Mouse (Mus musculus) ES-E14 (cell line): Measurements from ENCODE around the gene Zfp473. TPM values are rescaled to one million over a fixed set of nuclear protein-coding genes. Genes with fewer than 3 reads are reported as not detected.

Experiments used
- DNase-seq: peaks from one replicate; pipeline ENCODE4 v3.0.0-alpha.2; 2013; ENCODE audit warnings: low read depth, low spot score
- H3K27ac ChIP-seq: 2 replicates; pipeline ENCODE4 v1.5.1; 2012; ENCODE audit warnings: low read depth, mild to moderate bottlenecking, low read length, moderate library complexity, mixed read lengths; ENCODE audit not compliant: poor library complexity, insufficient read depth, severe bottlenecking
- H3K36me3 ChIP-seq: 2 replicates; pipeline ENCODE4 v1.6.1; 2012; ENCODE audit warnings: mild to moderate bottlenecking, low read length, moderate library complexity, mixed read lengths; ENCODE audit not compliant: control insufficient read depth, poor library complexity, insufficient read depth, severe bottlenecking
- H3K4me1 ChIP-seq, 2 experiments: fragments of 150-350 bp in 1 of 2; sonication (generic) in 1 of 2; 2 replicates each; pipeline ENCODE4 v1.6.1; 2012; ENCODE audit warnings: low read length in 2 of 2, mild to moderate bottlenecking in 1 of 2, mixed read lengths in 1 of 2; ENCODE audit not compliant: control insufficient read depth in 2 of 2, insufficient read depth in 2 of 2, poor library complexity in 1 of 2
- H3K4me3 ChIP-seq, 2 experiments: fragments of 150-350 bp in 1 of 2; sonication (generic) in 1 of 2; 2 replicates each; pipeline ENCODE4 v1.5.1; 2012; ENCODE audit warnings: low read length in 2 of 2, low read depth in 1 of 2, mild to moderate bottlenecking in 1 of 2, mixed read lengths in 1 of 2; ENCODE audit not compliant: insufficient read depth in 1 of 2, poor library complexity in 1 of 2, severe bottlenecking in 1 of 2
- H3K9ac ChIP-seq: 2 replicates; pipeline ENCODE4 v1.6.1; 2012; ENCODE audit warnings: low read depth, mild to moderate bottlenecking, low read length, mixed read lengths; ENCODE audit not compliant: poor library complexity, insufficient read depth, severe bottlenecking
- H3K9me3 ChIP-seq: fragments of 150-350 bp; sonication (generic); 2 replicates; pipeline ENCODE4 v1.6.1; 2012; ENCODE audit warnings: low read depth, mild to moderate bottlenecking, low read length; ENCODE audit not compliant: control insufficient read depth, insufficient read depth
- CHD2 ChIP-seq: IDR thresholded peaks from 2 replicates; pipeline ENCODE4 v1.6.1; 2014; ENCODE audit warnings: mild to moderate bottlenecking, low read depth, low read length, inconsistent platforms
- HCFC1 ChIP-seq: IDR thresholded peaks from 2 replicates; pipeline ENCODE4 v1.6.1; 2012; ENCODE audit warnings: low read length, inconsistent platforms, borderline replicate concordance; ENCODE audit not compliant: insufficient read depth
- MAFK ChIP-seq: IDR thresholded peaks from 2 replicates; pipeline ENCODE4 v1.6.1; 2014; ENCODE audit warnings: mild to moderate bottlenecking, low read depth, low read length, inconsistent platforms; ENCODE audit not compliant: insufficient read depth
- ZC3H11A ChIP-seq: IDR thresholded peaks from 2 replicates; pipeline ENCODE4 v1.6.1; 2012; ENCODE audit warnings: low read depth, mild to moderate bottlenecking, inconsistent platforms, low read length, borderline replicate concordance
- ZNF384 ChIP-seq: IDR thresholded peaks from 2 replicates; pipeline ENCODE4 v1.6.1; 2012; ENCODE audit warnings: low read depth, low read length, inconsistent platforms
- in situ Hi-C, 2 experiments: fragments of 600-800 bp; cut with MboI; formaldehyde crosslinking; loops; one replicate each; pipeline ENCODE4 v1.15.1; 2025; ENCODE audit warnings: low sequenced_read_pairs in 2 of 2, inconsistent platforms in 1 of 2; ENCODE audit not compliant: unreplicated experiment in 2 of 2
- total RNA-seq: library from RNA; depleted of rRNA; stranded (reverse); fragments of 300-350 nt; gene quantifications from 2 replicates; pipeline ENCODE4 v1.2.3, GENCODE M21; 2012; rRNA removed

Gene Zfp473
- total RNA-seq, 1 experiment = 15.1 TPM

GRCm38 (mm10) chr7:44688890-44689289, 62.0 kb downstream of the Zfp473 start:
- no peaks in the 10 kb centered on the region for H3K36me3 ChIP-seq
- no peak overlapping the region for H3K4me3 ChIP-seq
- H3K27ac ChIP-seq = no peak overlapping the region
- DNase-seq = no peak
- no peak overlapping the region for H3K9ac ChIP-seq
- H3K4me1 ChIP-seq = peaks cover 2 to 18% of the 10 kb centered on the region in 2 experiments; a peak in 1 of 4 replicates
- TF ChIP-seq ZNF384 = no peak
- TF ChIP-seq CHD2 = no peak
- TF ChIP-seq HCFC1 = no peak
- no peak for TF ChIP-seq ZC3H11A
- TF ChIP-seq MAFK = no peak
- in situ Hi-C loops = no loop called here
- H3K9me3 ChIP-seq = no peaks in the 10 kb centered on the region

GRCm38 (mm10) chr7:44685531-44686402, 65.1 kb downstream of the Zfp473 start:
- H3K9ac ChIP-seq = no peak overlapping the region
- H3K4me3 ChIP-seq = no peak overlapping the region
- H3K9me3 ChIP-seq = no peaks in the 10 kb centered on the region
- TF ChIP-seq HCFC1 (no peak), ZNF384 (no peak), ZC3H11A (no peak)
- H3K4me1 ChIP-seq = peaks cover 0 to 7% of the 10 kb centered on the region in 2 experiments; a peak in 1 of 4 replicates
- in situ Hi-C loops = no loop called here
- no peak for DNase-seq
- no peak overlapping the region for H3K27ac ChIP-seq
- H3K36me3 ChIP-seq = no peaks in the 10 kb centered on the region

GRCm38 (mm10) chr7:44683656-44684055, 67.2 kb downstream of the Zfp473 start:
- no peak for TF ChIP-seq HCFC1
- no peak for TF ChIP-seq ZC3H11A
- no peak for TF ChIP-seq ZNF384
- no peak for TF ChIP-seq CHD2
- TF ChIP-seq MAFK = no peak
- DNase-seq = no peak
- Histone ChIP-seq H3K9ac (no peak overlapping the region), H3K4me3 (no peak overlapping the region), H3K27ac (no peak overlapping the region), H3K4me1 (peaks cover 0 to 7% of the 10 kb centered on the region in 2 experiments; a peak in 1 of 4 replicates), H3K36me3 (no peaks in the 10 kb centered on the region), H3K9me3 (no peaks in the 10 kb centered on the region)
- in situ Hi-C loops = no loop called here

Other genes starting within 250 kb of the Zfp473 start
- 0.80 and 1.6 TPM in 2 replicates for gene Mybpc2, start 226.4 kb downstream of the Zfp473 start, total RNA-seq
- 0.67 and 0.90 TPM in 2 replicates for gene Spib, start 219.0 kb downstream of the Zfp473 start, total RNA-seq
- 108 and 156 TPM in 2 replicates for gene Pold1, start 202.2 kb downstream of the Zfp473 start, total RNA-seq
- gene Nr1h2, start 197.1 kb downstream of the Zfp473 start, total RNA-seq = 78.5 and 144 TPM in 2 replicates
- gene Napsa, start 178.7 kb downstream of the Zfp473 start, total RNA-seq = 13.7 and 52.5 TPM in 2 replicates
- gene Kcnc3, start 160.4 kb downstream of the Zfp473 start, total RNA-seq = 9.5 and 12.4 TPM in 2 replicates
- gene Myh14, start 80.2 kb downstream of the Zfp473 start, total RNA-seq = 7.0 and 9.8 TPM in 2 replicates
- gene Izumo2, start 42.3 kb downstream of the Zfp473 start, total RNA-seq = 0.40 and 0.79 TPM in 2 replicates
- 17.8 and 23.2 TPM in 2 replicates for gene Vrk3, start 2.6 kb downstream of the Zfp473 start, total RNA-seq
- gene Nup62, start 65.0 kb upstream of the Zfp473 start, total RNA-seq = 91.0 and 98.0 TPM in 2 replicates
- gene Il4i1, start 65.3 kb upstream of the Zfp473 start, total RNA-seq = 4.8 and 6.0 TPM in 2 replicates
- 14.0 and 16.9 TPM in 2 replicates for gene Atf5, start 65.6 kb upstream of the Zfp473 start, total RNA-seq
- gene Akt1s1, start 97.9 kb upstream of the Zfp473 start, total RNA-seq = 33.8 and 37.6 TPM in 2 replicates
- 31.5 and 55.7 TPM in 2 replicates for gene Tbc1d17, start 98.0 kb upstream of the Zfp473 start, total RNA-seq
- gene Pnkp, start 106.1 kb upstream of the Zfp473 start, total RNA-seq = 37.1 and 76.5 TPM in 2 replicates
- gene Ptov1, start 118.7 kb upstream of the Zfp473 start, total RNA-seq = 144 and 205 TPM in 2 replicates
- gene Med25, start 141.7 kb upstream of the Zfp473 start, total RNA-seq = 88.2 and 121 TPM in 2 replicates
- gene Fuz, start 145.0 kb upstream of the Zfp473 start, total RNA-seq = 14.2 and 17.2 TPM in 2 replicates
- gene Ap2a1, start 178.4 kb upstream of the Zfp473 start, total RNA-seq = 82.5 and 94.9 TPM in 2 replicates
- 0.49 and 0.85 TPM in 2 replicates for gene Tsks, start 192.2 kb upstream of the Zfp473 start, total RNA-seq
- 60.3 and 123 TPM in 2 replicates for gene Cpt1c, start 223.8 kb upstream of the Zfp473 start, total RNA-seq
- 413 and 429 TPM in 2 replicates for gene Prmt1, start 235.5 kb upstream of the Zfp473 start, total RNA-seq
- gene Irf3, start 246.6 kb upstream of the Zfp473 start, total RNA-seq = 45.9 and 68.4 TPM in 2 replicates
- 11.9 and 13.0 TPM in 2 replicates for gene Bcl2l12, start 247.7 kb upstream of the Zfp473 start, total RNA-seq